Mouse (Mus musculus): Measurements from ENCODE around the gene Gxylt2. TPM values are rescaled to one million over a fixed set of nuclear protein-coding genes. Genes with fewer than 3 reads are reported as not detected.

Gxylt2 gene
- polyA plus RNA-seq, 1 experiment from 2014 or later: 0.88 TPM

Other genes with a start within 250 kb of the Gxylt2 start
- gene Shq1, start 33.6 kb upstream of the Gxylt2 start, polyA plus RNA-seq (2014; fragmentation: Nextera tagmentation; extraction: Ambion mirVana): 6.5 and 6.8 TPM in 2 replicates
- gene Ppp4r2, start 128.9 kb downstream of the Gxylt2 start, polyA plus RNA-seq (2014; fragmentation: Nextera tagmentation; extraction: Ambion mirVana): 26.5 and 29.6 TPM in 2 replicates

All from neural tube, embryonic 14.5 days (tissue).